Mouse (Mus musculus) c-Kit-positive CD71-positive TER-119-positive erythroid progenitor cells, embryonic 14.5 days (primary cell): ENCODE measurements at regions not wholly inside any gene's neighbourhood (a gene's known extent, or its start where the extent isn't known, plus 50 kb on each side); places are given as distances from the start of the nearest gene placed in this dataset.
A peak's percentile ranks its signal among the peaks of the same experiment; 100 is the strongest.

Experiments
- DNase-seq: peaks from one replicate; pipeline ENCODE4 v3.0.0-alpha.2; 2013; ENCODE audit warnings: low spot score

- DNase-seq, result no peak
These were observed 344.0 kb downstream of the Dhx35 start for GRCm38 (mm10) chr2:159138603-159139002.

DNA sequence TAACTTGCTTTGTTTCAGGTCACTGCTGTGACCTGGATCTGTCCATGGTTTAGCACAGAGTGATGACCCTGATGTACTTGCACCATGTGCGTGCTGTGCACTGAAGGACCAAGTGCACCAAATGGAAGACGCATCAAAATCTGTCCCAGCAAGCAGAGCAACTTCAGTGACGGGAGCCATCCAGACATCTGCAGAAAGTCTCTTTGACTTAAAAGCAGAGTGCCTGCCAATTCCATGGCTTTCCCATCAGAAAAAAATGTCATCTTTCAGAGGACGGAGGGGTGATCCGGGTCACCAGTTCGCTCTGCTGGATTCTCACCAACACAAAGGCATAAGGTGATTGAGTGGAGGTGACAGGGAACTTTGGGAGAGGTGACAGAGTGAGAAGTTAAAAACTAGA is 351.4 kb downstream of the Dhx35 start:
- no peak for DNase-seq

DNA sequence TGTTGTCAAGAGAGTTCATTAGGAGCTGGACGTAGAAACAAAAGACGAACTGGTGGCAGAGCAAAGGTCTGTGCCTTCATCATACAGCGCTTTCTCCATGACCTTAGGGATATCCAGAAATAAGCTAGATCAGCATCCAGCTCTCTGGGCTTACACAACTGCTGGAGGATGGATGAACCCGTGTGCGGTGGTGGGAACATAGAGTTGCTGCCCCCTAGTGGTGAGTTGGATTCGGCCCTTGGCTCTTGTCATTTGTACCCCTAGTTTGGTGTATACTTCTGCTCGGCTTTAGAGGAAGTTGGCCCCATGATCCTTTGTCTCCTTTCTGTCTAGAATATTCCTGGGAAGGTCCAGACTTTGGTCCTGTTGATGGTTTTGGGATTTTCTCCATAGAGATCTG is 369.4 kb downstream of the Dhx35 start:
- DNase-seq, result peak; percentile 9

DNA sequence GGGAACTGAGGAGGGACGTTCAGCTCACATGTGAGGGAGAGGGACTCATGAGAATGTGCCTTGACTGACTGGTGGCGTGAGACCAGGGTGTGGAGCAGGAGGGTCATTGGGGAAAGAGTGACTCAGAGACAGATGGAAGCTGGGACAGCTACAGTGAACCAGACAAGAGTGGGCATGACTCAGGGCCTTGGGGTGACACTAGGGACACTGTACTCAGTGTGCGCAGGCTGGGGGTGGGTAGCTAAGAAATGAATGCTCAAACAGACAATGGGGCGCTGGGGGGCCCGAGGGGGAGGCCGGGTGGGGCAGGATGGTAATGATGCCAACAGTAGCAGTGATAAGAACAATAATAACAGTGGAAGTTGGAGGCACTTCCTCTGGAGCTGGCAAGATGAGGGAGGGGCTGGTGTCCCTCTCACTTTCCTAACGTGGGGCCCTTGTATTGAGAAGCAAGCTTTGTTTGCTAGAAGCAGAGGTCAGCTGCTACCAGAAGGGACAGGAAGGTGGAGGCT is 374.0 kb downstream of the Dhx35 start:
- no peak for DNase-seq

- no peak for DNase-seq
These were observed 401.5 kb downstream of the Dhx35 start for GRCm38 (mm10) chr2:159196156-159196555.

DNA sequence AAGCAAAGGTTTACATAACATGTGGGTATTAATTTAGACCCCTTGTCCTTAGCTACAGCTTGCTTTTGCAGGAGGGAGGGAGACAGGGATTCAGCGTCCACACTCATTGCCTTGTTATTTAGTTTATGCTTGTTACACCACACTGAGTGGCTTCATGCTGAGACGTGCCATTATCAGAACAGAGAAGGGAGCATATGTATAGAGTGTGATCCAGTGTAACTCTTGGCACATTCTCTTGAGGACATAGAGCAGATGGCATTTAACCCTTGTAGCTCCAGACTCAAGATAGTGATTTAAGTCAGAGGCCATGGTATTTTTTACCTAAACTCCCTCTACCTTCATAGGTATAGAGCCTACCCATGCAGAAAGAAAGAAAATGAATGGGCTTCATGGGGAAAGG is 437.7 kb downstream of the Dhx35 start:
- no peak for DNase-seq

DNA sequence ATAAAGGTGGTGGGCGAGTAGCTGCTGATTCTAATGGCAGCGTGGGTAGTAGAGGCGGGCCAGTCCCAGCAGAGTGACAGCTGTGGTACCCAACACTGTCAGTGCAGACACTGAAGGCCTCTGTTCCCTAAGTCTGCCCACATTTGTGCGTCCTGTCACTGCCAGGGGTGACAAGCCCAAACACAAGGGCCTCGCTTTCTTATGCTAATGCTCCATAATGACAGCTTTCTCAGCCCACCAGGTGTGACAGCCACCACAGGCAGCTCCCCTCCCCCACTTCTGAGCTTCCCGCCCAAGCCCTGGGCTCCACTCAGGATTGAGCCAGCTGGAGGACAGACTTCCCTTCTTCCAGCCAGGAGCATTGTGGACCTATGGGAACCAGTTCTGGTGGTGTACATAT is 440.4 kb downstream of the Dhx35 start:
- DNase-seq, result no peak

DNA sequence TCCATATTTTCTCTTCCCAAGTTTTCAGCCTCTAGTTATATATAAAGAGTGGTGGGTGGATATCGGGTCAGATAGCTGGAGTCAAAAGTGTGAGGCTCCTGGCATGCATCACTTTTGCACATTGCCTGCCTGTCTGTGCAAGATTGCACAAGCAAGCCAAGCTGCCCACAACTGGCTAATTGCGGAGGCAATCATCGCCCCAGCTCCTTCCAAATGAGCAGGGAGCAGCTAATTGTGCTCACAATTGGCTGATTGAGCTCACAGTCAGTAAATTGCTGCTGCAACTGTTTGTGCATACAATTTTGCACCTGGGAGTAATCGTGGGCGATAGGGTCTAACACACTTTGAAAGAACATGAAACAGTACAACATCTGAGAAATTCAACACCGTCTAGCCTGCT is 455.5 kb downstream of the Dhx35 start:
- no peak for DNase-seq

DNA sequence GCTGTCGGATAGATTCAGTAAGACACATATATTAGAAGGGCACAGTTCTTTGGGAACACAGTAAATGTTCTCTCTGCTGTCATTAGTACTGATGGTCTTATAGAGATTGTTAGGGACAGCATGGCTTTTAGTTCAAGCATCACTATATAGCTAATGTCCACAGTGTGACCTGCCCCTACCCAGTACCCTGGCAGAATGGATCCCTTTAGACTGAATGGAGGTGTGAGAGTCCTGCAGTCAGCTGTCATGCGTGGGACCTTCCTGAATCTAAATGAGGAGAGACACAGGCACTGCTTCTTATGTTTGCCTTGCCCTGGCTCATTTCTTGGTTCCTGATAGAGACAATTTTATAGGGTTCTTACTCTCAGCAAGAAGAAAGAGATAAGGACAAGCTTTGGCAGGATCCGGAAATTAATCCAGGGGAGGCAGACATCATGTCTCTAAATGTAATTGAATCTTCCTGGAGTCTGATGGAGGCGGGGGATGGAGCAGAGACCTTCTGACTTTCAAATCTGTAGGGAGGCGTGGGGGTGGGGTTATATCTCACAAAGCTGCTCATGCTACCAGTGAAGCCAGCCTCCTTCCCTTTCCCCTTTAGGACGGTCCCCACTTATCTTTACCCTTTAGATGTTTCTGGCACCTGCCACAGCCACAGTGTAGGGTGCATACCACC is 456.5 kb downstream of the Dhx35 start:
- no peak for DNase-seq

DNA sequence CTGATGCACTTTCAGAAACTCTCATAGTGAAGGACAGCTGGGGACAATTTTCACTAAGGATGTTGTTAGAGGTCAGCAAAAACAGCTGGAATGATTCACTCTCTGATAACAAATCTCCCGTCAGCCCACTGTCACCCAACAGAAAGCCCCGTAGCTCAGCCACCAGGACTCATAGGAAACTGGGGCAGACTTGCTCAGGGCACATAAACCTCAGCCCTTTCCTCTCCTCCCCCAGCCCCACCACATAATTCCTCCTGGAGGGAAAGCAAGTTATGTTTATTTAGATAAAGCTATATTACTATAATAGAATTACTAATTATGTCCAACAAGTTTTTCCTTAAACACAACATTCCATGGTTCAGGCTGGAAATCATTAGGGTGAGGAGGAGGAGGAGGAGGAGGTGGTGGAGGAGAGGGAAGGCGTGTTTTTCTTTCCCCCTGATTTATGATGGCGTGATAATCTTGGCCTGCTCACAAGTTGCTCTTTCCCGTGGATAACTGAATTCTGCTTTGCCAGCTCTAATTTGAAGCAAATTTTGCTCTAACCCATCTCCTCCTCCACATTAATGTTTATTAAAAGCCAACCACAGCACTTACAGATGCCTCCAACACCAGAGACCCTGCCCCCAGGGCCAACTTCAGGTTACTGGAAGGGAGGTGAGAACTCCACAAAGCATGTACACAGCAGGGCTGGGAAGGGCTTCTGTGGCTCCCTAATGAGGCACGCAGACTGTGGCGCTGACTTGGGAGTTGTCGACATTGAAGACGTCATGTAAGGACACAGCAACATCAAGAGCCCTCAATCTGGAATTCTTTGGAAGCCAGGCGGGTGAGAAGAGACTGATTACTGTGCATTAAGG is 475.8 kb downstream of the Dhx35 start:
- DNase-seq, result no peak

DNA sequence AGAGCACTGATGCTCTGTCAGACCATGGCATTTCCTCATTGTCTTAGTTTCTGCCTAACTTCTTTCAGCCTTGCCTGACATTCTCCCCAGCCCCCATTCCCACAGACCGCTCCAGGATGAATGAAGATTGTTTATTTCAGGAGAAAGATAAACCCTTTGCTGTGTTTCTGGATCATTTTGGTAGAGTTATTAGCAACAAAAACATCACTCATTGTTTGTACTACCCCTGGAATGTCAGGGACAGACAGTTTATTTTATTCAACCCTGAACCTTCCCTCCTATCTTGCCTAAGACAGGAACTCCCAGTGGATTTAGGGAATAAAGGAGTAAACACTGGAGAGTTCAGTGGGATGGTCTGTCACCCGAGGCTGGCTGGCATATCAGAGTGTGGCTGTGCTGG is 484.3 kb downstream of the Dhx35 start:
- DNase-seq, result no peak

- DNase-seq, result no peak
These were observed 487.1 kb downstream of the Dhx35 start for GRCm38 (mm10) chr2:159281558-159282320.

GRCm38 (mm10) chr2:159284100-159284499 is 489.5 kb downstream of the Dhx35 start:
- no peak for DNase-seq

GRCm38 (mm10) chr2:159284525-159285189 is 490.1 kb downstream of the Dhx35 start:
- DNase-seq, result no peak

DNA sequence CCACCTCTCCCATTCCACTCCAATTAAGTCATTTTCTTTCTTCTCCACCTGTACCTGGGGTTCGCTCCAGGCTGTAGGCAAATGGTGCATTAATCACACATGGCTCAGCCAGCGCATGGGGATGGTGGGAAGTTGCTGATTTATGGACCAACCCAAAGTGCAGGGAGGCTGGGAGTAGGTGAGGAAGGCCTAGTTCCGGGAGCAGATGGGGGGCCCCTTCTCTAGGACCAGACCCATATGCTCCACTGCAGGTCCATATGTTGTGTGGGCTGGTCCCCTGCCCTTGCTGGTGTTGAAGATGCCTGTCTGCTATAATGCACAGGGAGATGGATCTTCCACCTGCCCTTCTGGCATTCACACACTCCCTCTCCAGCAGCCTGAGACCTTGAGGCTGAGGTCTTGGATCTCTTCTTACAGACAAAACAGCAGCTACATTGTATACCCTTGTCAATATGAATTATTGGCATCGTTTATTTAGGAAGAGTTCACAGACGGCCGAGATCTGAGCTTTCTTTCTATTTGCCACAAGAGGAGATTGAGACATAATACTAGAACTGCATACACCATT is 493.5 kb downstream of the Dhx35 start:
- no peak for DNase-seq

DNA sequence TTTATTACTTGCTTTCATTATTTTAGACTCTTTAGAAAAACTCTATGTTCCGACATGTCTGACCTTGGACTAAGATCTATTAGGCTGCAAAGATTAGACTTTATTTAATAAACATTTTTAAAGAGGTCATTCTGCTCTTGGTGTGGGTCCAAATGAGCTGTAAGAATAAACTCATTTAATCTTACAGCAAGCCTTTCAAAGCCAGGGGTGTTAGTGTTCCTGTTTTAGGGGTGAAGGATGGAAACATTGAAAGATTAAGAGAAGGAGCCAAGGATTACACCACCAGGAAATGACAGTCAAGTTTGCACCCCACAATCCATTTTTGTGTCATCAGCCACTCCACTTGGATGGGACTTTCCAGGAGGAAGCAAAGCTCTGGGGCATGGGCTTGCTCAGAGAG is 495.5 kb downstream of the Dhx35 start:
- no peak for DNase-seq

- no peak for DNase-seq
These were observed 512.4 kb downstream of the Dhx35 start for GRCm38 (mm10) chr2:159307001-159307400.

GRCm38 (mm10) chr2:159334711-159335110 is 540.1 kb downstream of the Dhx35 start:
- DNase-seq, result no peak

GRCm38 (mm10) chr2:159336646-159337045 is 542.0 kb downstream of the Dhx35 start:
- DNase-seq, result no peak

DNA sequence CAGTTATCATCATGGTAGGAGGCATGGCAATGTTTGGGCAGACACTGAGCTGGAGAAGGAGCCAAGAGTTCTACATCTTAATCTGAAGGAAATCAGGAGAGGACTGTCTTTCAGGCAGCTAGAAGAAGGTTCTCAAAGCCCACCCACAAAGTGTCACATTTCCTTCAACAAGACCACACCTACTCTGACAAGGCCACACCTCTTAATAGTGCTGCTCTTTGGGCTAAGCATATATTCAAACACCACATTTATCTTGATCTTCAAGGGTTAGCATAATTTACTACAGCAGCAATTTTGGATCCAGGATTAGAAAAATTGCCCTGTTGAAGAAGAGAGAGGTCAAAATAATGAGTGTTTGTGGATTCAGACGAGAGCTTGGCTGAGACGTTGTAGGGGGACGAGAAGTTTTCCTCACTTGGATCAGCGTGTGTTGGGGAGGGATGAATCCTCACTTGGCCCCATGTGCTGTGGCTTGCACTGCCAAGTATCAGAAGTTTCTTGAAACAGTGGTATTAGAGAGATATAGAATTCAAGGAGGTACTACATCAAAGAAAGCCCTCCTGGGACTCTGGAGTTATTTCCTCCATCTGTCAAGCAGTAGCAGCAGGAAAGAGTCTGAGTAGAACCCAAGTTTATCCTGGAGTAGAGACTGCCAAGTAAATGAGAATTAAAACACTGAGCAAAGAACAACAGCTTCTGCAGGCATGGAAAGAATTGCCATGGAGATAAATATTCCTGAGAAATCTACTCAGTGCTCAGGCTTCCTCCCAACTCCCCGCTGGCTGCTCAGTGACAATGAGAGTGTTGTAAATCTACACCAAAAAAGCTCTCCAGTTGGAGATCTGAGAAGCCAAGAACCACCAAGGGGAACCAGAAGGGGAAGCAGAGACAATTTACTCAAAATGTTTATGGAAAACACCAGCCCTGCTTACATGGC is 549.3 kb downstream of the Dhx35 start:
- DNase-seq, result no peak

DNA sequence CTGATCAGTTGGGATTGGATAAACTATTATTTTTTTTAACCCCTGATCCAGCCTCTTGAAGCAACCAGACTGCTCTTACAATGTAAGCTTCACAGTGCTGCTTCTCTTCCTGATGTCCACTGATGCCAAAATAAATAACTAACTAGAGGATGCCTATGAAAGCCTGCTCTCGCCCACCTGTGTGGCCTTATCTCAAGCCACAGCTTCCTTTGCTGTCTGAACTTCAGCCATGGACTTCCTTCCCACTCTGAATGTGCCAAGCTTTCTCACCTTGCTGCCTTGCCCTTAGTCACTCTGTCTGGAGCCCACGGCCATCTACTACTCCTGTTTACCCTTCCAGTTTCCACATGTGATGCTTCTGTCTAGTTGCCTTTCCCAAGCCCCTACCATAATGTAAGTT is 559.6 kb downstream of the Dhx35 start:
- DNase-seq, result no peak
